Mouse (Mus musculus) hindbrain, embryonic 11.5 days (tissue): ENCODE data around the gene Trp53tg5. TPM values are rescaled to one million over a fixed set of nuclear protein-coding genes. Genes with fewer than 3 reads are reported as not detected.

Experiments used
- polyA plus RNA-seq: library from polyadenylated mRNA; unstranded; fragments of >200 nt; fragmentation: Nextera tagmentation; extraction: Ambion mirVana; gene quantifications from 2 replicates; pipeline ENCODE4 v1.2.1, GENCODE M21; 2014

Trp53tg5 gene
- polyA plus RNA-seq, 1 experiment from 2014 or later = not detected

Other genes with a start within 250 kb of the Trp53tg5 start
- gene Svs2, start 235.3 kb downstream of the Trp53tg5 start, polyA plus RNA-seq = not detected in 2 replicates
- not detected in 2 replicates for gene Svs3b, start 217.1 kb downstream of the Trp53tg5 start, polyA plus RNA-seq
- not detected in 2 replicates for gene Svs4, start 195.3 kb downstream of the Trp53tg5 start, polyA plus RNA-seq
- not detected in 2 replicates for gene Svs3a, start 184.5 kb downstream of the Trp53tg5 start, polyA plus RNA-seq
- gene Svs6, start 157.0 kb downstream of the Trp53tg5 start, polyA plus RNA-seq = not detected in 2 replicates
- gene Svs5, start 141.0 kb downstream of the Trp53tg5 start, polyA plus RNA-seq = not detected in 2 replicates
- gene Slpi, start 84.6 kb downstream of the Trp53tg5 start, polyA plus RNA-seq = 0.43 and 0.46 TPM in 2 replicates
- not detected in 2 replicates for gene Rbpjl, start 70.6 kb downstream of the Trp53tg5 start, polyA plus RNA-seq
- 0.71 and 0.91 TPM in 2 replicates for gene Matn4, start 68.6 kb downstream of the Trp53tg5 start, polyA plus RNA-seq
- gene Sdc4, start 29.8 kb downstream of the Trp53tg5 start, polyA plus RNA-seq = 9.8 and 11.6 TPM in 2 replicates
- 71.3 and 72.2 TPM in 2 replicates for gene Sys1, start 16.8 kb downstream of the Trp53tg5 start, polyA plus RNA-seq
- 4.8 and 5.4 TPM in 2 replicates for gene Gm20458, start 12.8 kb downstream of the Trp53tg5 start, polyA plus RNA-seq
- gene Dbndd2, start 12.4 kb upstream of the Trp53tg5 start, polyA plus RNA-seq = 2.4 and 3.8 TPM in 2 replicates
- gene Pigt, start 23.8 kb upstream of the Trp53tg5 start, polyA plus RNA-seq = 47.9 and 56.8 TPM in 2 replicates
- 22.9 TPM in 2 replicates for gene Wfdc2, start 88.7 kb upstream of the Trp53tg5 start, polyA plus RNA-seq
- gene Spint3, start 99.7 kb upstream of the Trp53tg5 start, polyA plus RNA-seq = not detected in 2 replicates
- gene Wfdc6a, start 111.7 kb upstream of the Trp53tg5 start, polyA plus RNA-seq = not detected in 2 replicates
- gene Eppin, start 119.9 kb upstream of the Trp53tg5 start, polyA plus RNA-seq = not detected in 2 replicates
- gene Wfdc6b, start 139.8 kb upstream of the Trp53tg5 start, polyA plus RNA-seq = not detected in 2 replicates
- not detected in 2 replicates for gene Wfdc8, start 139.9 kb upstream of the Trp53tg5 start, polyA plus RNA-seq
- not detected in 2 replicates for gene Wfdc16, start 165.1 kb upstream of the Trp53tg5 start, polyA plus RNA-seq
- gene Wfdc10, start 182.3 kb upstream of the Trp53tg5 start, polyA plus RNA-seq = not detected in 2 replicates
- not detected in 2 replicates for gene Wfdc9, start 182.9 kb upstream of the Trp53tg5 start, polyA plus RNA-seq
- not detected in 2 replicates for gene Wfdc11, start 200.4 kb upstream of the Trp53tg5 start, polyA plus RNA-seq
- 0.24 TPM in 1 of 2 replicates, not detected in the other for gene Wfdc13, start 211.4 kb upstream of the Trp53tg5 start, polyA plus RNA-seq
- not detected in 2 replicates for gene Spint4, start 224.8 kb upstream of the Trp53tg5 start, polyA plus RNA-seq
- not detected in 2 replicates for gene Spint5, start 241.6 kb upstream of the Trp53tg5 start, polyA plus RNA-seq